Mouse (Mus musculus) bone marrow, adult 2 months (tissue): ENCODE measurements around the gene Fermt3.

Experiments
- CTCF ChIP-seq: fragments of 200-500 bp; IDR thresholded peaks from 2 replicates; pipeline ENCODE4 v1.5.1; 2011; ENCODE audit warnings: low read length, control low read depth; ENCODE audit not compliant: control insufficient read depth, insufficient read depth
- POLR2A ChIP-seq: fragments of 200-500 bp; IDR thresholded peaks from 2 replicates; pipeline ENCODE4 v1.6.1; 2011; ENCODE audit warnings: low read depth, mild to moderate bottlenecking, control low read depth, low read length, borderline replicate concordance; ENCODE audit not compliant: control insufficient read depth

- TF ChIP-seq POLR2A (no peak), CTCF (no peak)
Measured at GRCm38 (mm10) chr19:6955424-6955823, 63.8 kb downstream of the Fermt3 start.
